Mouse (Mus musculus) skeletal muscle tissue, adult 2 months (tissue): ENCODE data around the gene Gm21985.
"Not testable (repeated sequence)": the region's sequence is repeated elsewhere in the genome, so short reads cannot be mapped to it uniquely, and the experiment has no call there.

Source experiments
- DNase-seq: peaks from one replicate; pipeline ENCODE4 v3.0.0-alpha.2; 2012; ENCODE audit warnings: low read depth, low spot score

Gm21985 gene

GRCm38 (mm10) chr2:112265448-112266241 lies 469 bp upstream of the Gm21985 start, which contains the start of gene Slc12a6:
TSS of gene Slc12a6 (plus strand) at chr2:112265825.
- DNase-seq = peak; percentile 91

GRCm38 (mm10) chr2:112266780-112267179 lies 666 bp downstream of the Gm21985 start:
- DNase-seq = peak; percentile 33

- DNase-seq = peak; percentile 33
Observed at GRCm38 (mm10) chr2:112267547-112268269, 1.6 kb downstream of the Gm21985 start.

GRCm38 (mm10) chr2:112270011-112270410 lies 3.9 kb downstream of the Gm21985 start:
- DNase-seq = no peak

- no peak for DNase-seq
Observed at GRCm38 (mm10) chr2:112272909-112273308, 6.8 kb downstream of the Gm21985 start.

GRCm38 (mm10) chr2:112273474-112273873 lies 7.4 kb downstream of the Gm21985 start:
- DNase-seq = no peak

- no peak for DNase-seq
Observed at GRCm38 (mm10) chr2:112276870-112277269, 10.8 kb downstream of the Gm21985 start.

GRCm38 (mm10) chr2:112282846-112283245 lies 16.7 kb downstream of the Gm21985 start:
- DNase-seq = no peak

- DNase-seq = peak; percentile 54
Observed at GRCm38 (mm10) chr2:112284363-112285030, 18.4 kb downstream of the Gm21985 start.

GRCm38 (mm10) chr2:112285031-112285390 lies 18.9 kb downstream of the Gm21985 start:
- no peak for DNase-seq

GRCm38 (mm10) chr2:112286062-112286461 lies 19.9 kb downstream of the Gm21985 start:
- not testable (repeated sequence) for DNase-seq

GRCm38 (mm10) chr2:112287059-112287458 lies 20.9 kb downstream of the Gm21985 start:
- no peak for DNase-seq

GRCm38 (mm10) chr2:112289507-112289906 lies 23.4 kb downstream of the Gm21985 start:
- DNase-seq = no peak

- DNase-seq = no peak
Observed at GRCm38 (mm10) chr2:112292823-112293222, 26.7 kb downstream of the Gm21985 start.

GRCm38 (mm10) chr2:112296211-112296610 lies 30.1 kb downstream of the Gm21985 start:
- no peak for DNase-seq

- no peak for DNase-seq
Observed at GRCm38 (mm10) chr2:112298221-112298620, 32.1 kb downstream of the Gm21985 start.

GRCm38 (mm10) chr2:112308671-112309070 lies 42.6 kb downstream of the Gm21985 start:
- no peak for DNase-seq

- peak; percentile 13 for DNase-seq
Observed at GRCm38 (mm10) chr2:112309161-112309600, 43.1 kb downstream of the Gm21985 start.

GRCm38 (mm10) chr2:112315638-112316037 lies 49.5 kb downstream of the Gm21985 start:
- DNase-seq = no peak

- DNase-seq = no peak
Observed at GRCm38 (mm10) chr2:112318227-112318626, 52.1 kb downstream of the Gm21985 start.

GRCm38 (mm10) chr2:112318905-112319304 lies 52.8 kb downstream of the Gm21985 start:
- DNase-seq = peak; percentile 21
